30 mouse cellular contexts compared by ENCODE assay signal in genomic region chr14:44821177-44822057, GRCm38 (mm10). TPM values are rescaled to one million over a fixed set of nuclear protein-coding genes. Genes with fewer than 3 reads are reported as not detected.
DNase-seq lines count a peak whose midpoint lies in the region; ATAC-seq and TF ChIP-seq lines count a peak whose summit lies in the region.
"Had no signal": no experiment of that assay in that cellular context is flagged by ENCODE, and none has a peak within 500 bp of the region (broad histone marks: within the 10 kb centered on the region; RNA-seq: fewer than 3 reads in every experiment).

No protein-coding gene starts in this region.

- no peaks in the 10 kb centered on the region for H3K4me1 ChIP-seq in lung, embryonic 14.5 days (ENCODE audit: insufficient read depth)
- H3K4me1 ChIP-seq in lung, postnatal 0 days (ENCODE audit: insufficient read depth, low read depth, low read length), result no peaks in the 10 kb centered on the region
- H3K4me1 ChIP-seq: embryonic facial prominence, embryonic 12.5 days; embryonic facial prominence, embryonic 15.5 days; hindbrain, embryonic 10.5 days; hindbrain, embryonic 13.5 days had no signal

- H3K4me2 ChIP-seq in lung, embryonic 14.5 days, result no peak overlapping the region
- H3K4me2 ChIP-seq in lung, postnatal 0 days (replicated peaks; ENCODE audit: low read depth, low read length), result no peak overlapping the region
- H3K4me2 ChIP-seq: embryonic facial prominence, embryonic 12.5 days; embryonic facial prominence, embryonic 15.5 days; heart, embryonic 11.5 days; hindbrain, embryonic 13.5 days had no signal

- ATAC-seq in lung, embryonic 14.5 days (ENCODE audit: insufficient read depth), result peak; percentile 72
- ATAC-seq in lung, postnatal 0 days, result peak; percentile 56
- peak; percentile 80 for ATAC-seq in megakaryocyte progenitor cell, adult 5-6 weeks (replicated peaks; ENCODE audit: poor library complexity)
- ATAC-seq: forebrain, embryonic 14.5 days; forebrain, postnatal 0 days; hindbrain, embryonic 16.5 days; Patski had no signal

- 42% methylated on average over 7 of the region's 7 CpGs for WGBS in lung, embryonic 14.5 days
- 55% methylated on average over 7 of the region's 7 CpGs for WGBS in lung, postnatal 0 days

- H3K36me3 ChIP-seq in lung, embryonic 14.5 days (ENCODE audit: insufficient read depth), result no peaks in the 10 kb centered on the region
- no peaks in the 10 kb centered on the region for H3K36me3 ChIP-seq in lung, postnatal 0 days (ENCODE audit: insufficient read depth, low read length)
- H3K36me3 ChIP-seq: embryonic facial prominence, embryonic 12.5 days; embryonic facial prominence, embryonic 15.5 days; hindbrain, embryonic 10.5 days; hindbrain, embryonic 13.5 days had no signal

- no peaks in the 10 kb centered on the region for H3K27me3 ChIP-seq in lung, embryonic 14.5 days (ENCODE audit: insufficient read depth, low read length)
- H3K27me3 ChIP-seq in lung, postnatal 0 days (replicated peaks; ENCODE audit: insufficient read depth, low read length), result no peaks in the 10 kb centered on the region
- H3K27me3 ChIP-seq: embryonic facial prominence, embryonic 12.5 days; embryonic facial prominence, embryonic 15.5 days; hindbrain, embryonic 13.5 days; Patski had no signal

- H3K9ac ChIP-seq in lung, embryonic 14.5 days, result no peak overlapping the region
- no peak overlapping the region for H3K9ac ChIP-seq in lung, postnatal 0 days (replicated peaks; ENCODE audit: low read depth)
- H3K9ac ChIP-seq: embryonic facial prominence, embryonic 12.5 days; embryonic facial prominence, embryonic 15.5 days; forebrain, postnatal 0 days; hindbrain, embryonic 13.5 days had no signal

- intact Hi-C loops in gastrocnemius, adult 2 months (cut with DNase I), result no loop called here

- TF ChIP-seq EP300 in lung, postnatal 0 days (IDR thresholded peaks at IDR 0.05), result no peak

- DNase-seq in lung, embryonic 14.5 days, result peak; percentile 44
- no peak for DNase-seq in lung, postnatal 14 days
- peak; percentile 32 for DNase-seq in lung, postnatal 0 days (ENCODE audit: low spot score)
- no peak for DNase-seq in lung, postnatal 10 days
- DNase-seq in gastrocnemius, adult 2 months, result no peak
- DNase-seq: adrenal gland, postnatal 10 days; adrenal gland, postnatal 36 days; cerebellum, adult 18-20 months; cerebellum, adult 9-10 months; cerebellum, postnatal 14 days; forebrain, postnatal 0 days; gastrocnemius, postnatal 10 days; gastrocnemius, postnatal 36 days; heart, adult 11 months had no signal

- no peak overlapping the region for H3K4me3 ChIP-seq in lung, embryonic 14.5 days (ENCODE audit: low read depth, low read length)
- H3K4me3 ChIP-seq in lung, postnatal 0 days (ENCODE audit: low read depth, low read length), result no peak overlapping the region
- H3K4me3 ChIP-seq in gastrocnemius, adult 2 months, result no peak overlapping the region
- H3K4me3 ChIP-seq: embryonic facial prominence, embryonic 12.5 days; embryonic facial prominence, embryonic 15.5 days; hindbrain, embryonic 10.5 days; hindbrain, embryonic 13.5 days had no signal

- H3K27ac ChIP-seq in lung, embryonic 14.5 days (ENCODE audit: low read depth), result no peak overlapping the region
- H3K27ac ChIP-seq in lung, postnatal 0 days (ENCODE audit: low read length), result no peak overlapping the region
- H3K27ac ChIP-seq in gastrocnemius, adult 2 months, result no peak overlapping the region
- H3K27ac ChIP-seq: embryonic facial prominence, embryonic 12.5 days; embryonic facial prominence, embryonic 15.5 days; hindbrain, embryonic 10.5 days; hindbrain, embryonic 13.5 days had no signal

- no peak for TF ChIP-seq CTCF in lung, embryonic 14.5 days (IDR thresholded peaks at IDR 0.05; ENCODE audit: low read depth)
- TF ChIP-seq CTCF in lung, postnatal 0 days (IDR thresholded peaks at IDR 0.05), result no peak
- no peak for TF ChIP-seq CTCF in gastrocnemius, adult 2 months (IDR thresholded peaks at IDR 0.05)

- H3K9me3 ChIP-seq in lung, embryonic 14.5 days (ENCODE audit: low read depth, low read length), result no peaks in the 10 kb centered on the region
- no peaks in the 10 kb centered on the region for H3K9me3 ChIP-seq in lung, postnatal 0 days (ENCODE audit: low read length)
- H3K9me3 ChIP-seq: embryonic facial prominence, embryonic 12.5 days; embryonic facial prominence, embryonic 15.5 days; hindbrain, embryonic 10.5 days; hindbrain, embryonic 13.5 days had no signal

RNA-seq across cellular contexts. Expression of gene Ptgdr, which starts 37.8 kb away (rescaled TPM):
- polyA plus RNA-seq in lung, embryonic 14.5 days (2014; fragmentation: Nextera tagmentation; extraction: Ambion mirVana), result 0.07 and 0.09 TPM in 2 replicates
- 0.10 and 0.11 TPM in 2 replicates for polyA plus RNA-seq in lung, postnatal 0 days (2015; fragmentation: Nextera tagmentation; extraction: Ambion mirVana)
- total RNA-seq in megakaryocyte progenitor cell, adult 5-6 weeks (2015), result not detected in 2 replicates
- not detected in 2 replicates for total RNA-seq in megakaryocyte progenitor cell, adult 5-6 weeks (2017)
- not detected for total RNA-seq in gastrocnemius, adult 2 months (2021)
- total RNA-seq: adrenal gland, adult 18-20 months; adrenal gland, postnatal 10 days; adrenal gland, postnatal 36 days; ES-E14; gastrocnemius, postnatal 10 days; gastrocnemius, postnatal 36 days; heart, adult 8-10 months; heart, postnatal 25 days had no signal
- polyA plus RNA-seq: forebrain, embryonic 11.5 days; heart, embryonic 11.5 days; heart, embryonic 14.5 days; heart, postnatal 0 days; hindbrain, embryonic 10.5 days; Patski had no signal

Comparison
In these comparisons a context has a peak if more than half of its experiments do, and no peak if none do; other contexts are left out.
1. DNase-seq: peak in lung, embryonic 14.5 days (single experiment) and lung, postnatal 0 days (single experiment); none in lung, postnatal 14 days (single experiment), lung, postnatal 10 days (single experiment) and gastrocnemius, adult 2 months (single experiment).
2. Peak in every context shown above with its lines, with median percentiles within 50 percentile points of each other: ATAC-seq.